ENCODE assay signal across 8 mouse cellular contexts in genomic region chr7:99360021-99360802, GRCm38 (mm10). TPM values are rescaled to one million over a fixed set of nuclear protein-coding genes. Genes with fewer than 3 reads are reported as not detected.
DNase-seq lines count a peak whose midpoint lies in the region; ATAC-seq and TF ChIP-seq lines count a peak whose summit lies in the region.

No protein-coding gene starts in this region.

- H3K27me3 ChIP-seq in Patski, result no peaks in the 10 kb centered on the region
- no peaks in the 10 kb centered on the region for H3K27me3 ChIP-seq in embryonic facial prominence, embryonic 10.5 days (replicated peaks; ENCODE audit: low read depth, poor library complexity, severe bottlenecking)
- no peaks in the 10 kb centered on the region for H3K27me3 ChIP-seq in intestine, postnatal 0 days (replicated peaks; ENCODE audit: control insufficient read depth, insufficient read depth, low read length)

- peak overlapping the region; percentile 94 for H3K27ac ChIP-seq in embryonic facial prominence, embryonic 10.5 days (replicated peaks)
- H3K27ac ChIP-seq in intestine, postnatal 0 days (ENCODE audit: low read depth, low read length), result peak overlapping the region; percentile 50

- 6% methylated on average over 10 of the region's 10 CpGs for WGBS in embryonic facial prominence, embryonic 10.5 days
- 51% methylated on average over 10 of the region's 10 CpGs for WGBS in intestine, postnatal 0 days

- intact Hi-C loops in left cerebral cortex, postnatal 25 days (cut with DNase I), result no loop called here

- H3K36me3 ChIP-seq in embryonic facial prominence, embryonic 10.5 days (replicated peaks), result no peaks in the 10 kb centered on the region
- no peaks in the 10 kb centered on the region for H3K36me3 ChIP-seq in intestine, postnatal 0 days (ENCODE audit: control insufficient read depth, insufficient read depth)

- H3K4me3 ChIP-seq in embryonic facial prominence, embryonic 10.5 days, result peak overlapping the region; percentile 41
- H3K4me3 ChIP-seq in intestine, postnatal 0 days (ENCODE audit: low read depth, low read length), result no peak overlapping the region

- peak; percentile 10 for ATAC-seq in Patski
- peak; percentile 84 for ATAC-seq in intestine, postnatal 0 days

- in situ Hi-C loops in Patski (cut with MboI; ENCODE audit: low pct_unique_long_range_greater_than_20kb), result loop anchor here (5.0 kb wide), 1 partner anchor 33 kb away; no protein-coding TSS in a partner anchor

- H3K9me3 ChIP-seq in embryonic facial prominence, embryonic 10.5 days, result peaks cover 5% of the 10 kb centered on the region; the same call in 1 of the 2 replicates
- no peaks in the 10 kb centered on the region for H3K9me3 ChIP-seq in intestine, postnatal 0 days (ENCODE audit: control insufficient read depth)

- no peak for TF ChIP-seq CTCF in Patski (IDR thresholded peaks at IDR 0.05)
- no peak for TF ChIP-seq CTCF in intestine, postnatal 0 days (IDR thresholded peaks at IDR 0.05; ENCODE audit: low read depth)

- DNase-seq in Patski (ENCODE audit: low read depth, low spot score), result no peak
- peak; percentile 96 for DNase-seq in embryonic facial prominence, embryonic 10.5 days (ENCODE audit: low spot score)
- peak; percentile 100 for DNase-seq in heart, adult 11 months
- DNase-seq in left cerebral cortex, postnatal 25 days (ENCODE audit: low spot score in 2 of 2), result peak; percentile 60 to 83
- DNase-seq in mesoderm, embryonic 11.5 days (ENCODE audit: low read depth, low spot score), result peak; percentile 95
- DNase-seq in skeletal muscle tissue, adult 2 months (ENCODE audit: low read depth, low spot score), result peak; percentile 96
- DNase-seq in B cell, adult 2 months, result no peak

- CTCF ChIA-PET in Patski (lab: Charles Lee), result interaction anchor here (1.1 to 1.2 kb wide), 2 partner anchors 27 kb away, joined by 3 to 4 read pairs; no protein-coding TSS in a partner anchor

- H3K4me2 ChIP-seq in intestine, postnatal 0 days (replicated peaks; ENCODE audit: low read depth), result no peak overlapping the region

- peaks cover 67% of the 10 kb centered on the region for H3K4me1 ChIP-seq in embryonic facial prominence, embryonic 10.5 days
- H3K4me1 ChIP-seq in intestine, postnatal 0 days (replicated peaks; ENCODE audit: control insufficient read depth, insufficient read depth, low read length), result peaks cover 14% of the 10 kb centered on the region

- POLR2A ChIA-PET in Patski (lab: Charles Lee), result interaction anchor here (0.6 kb wide), 2 partner anchors 118 to 1682 kb away, joined by 3 to 4 read pairs; no protein-coding TSS in a partner anchor

- H3K9ac ChIP-seq in intestine, postnatal 0 days (ENCODE audit: low read depth, low read length), result no peak overlapping the region

RNA-seq across cellular contexts. Expression of gene Serpinh1, which starts 7.2 kb away (rescaled TPM):
- polyA plus RNA-seq in Patski (2021), result 662 TPM
- polyA plus RNA-seq in embryonic facial prominence, embryonic 10.5 days (2016; fragmentation: Nextera tagmentation; extraction: Ambion mirVana), result 1,061 and 1,072 TPM in 2 replicates
- polyA plus RNA-seq in intestine, postnatal 0 days (2015; fragmentation: Nextera tagmentation; extraction: Ambion mirVana), result 199 and 204 TPM in 2 replicates
- total RNA-seq in left cerebral cortex, postnatal 25 days (2021), result 10 to 100 TPM; 34.9 TPM

RNA-seq across cellular contexts. Expression of gene Gdpd5, which starts 21.0 kb away (rescaled TPM):
- polyA plus RNA-seq in Patski (2021), result 13.9 TPM
- polyA plus RNA-seq in embryonic facial prominence, embryonic 10.5 days (2016; fragmentation: Nextera tagmentation; extraction: Ambion mirVana), result 21.4 TPM in 2 replicates
- 15.7 and 16.9 TPM in 2 replicates for polyA plus RNA-seq in intestine, postnatal 0 days (2015; fragmentation: Nextera tagmentation; extraction: Ambion mirVana)
- total RNA-seq in left cerebral cortex, postnatal 25 days (2021), result 10 to 100 TPM; 40.0 to 46.2 TPM

Comparison
In these comparisons a context has a peak if more than half of its experiments do, and no peak if none do; other contexts are left out.
1. DNase-seq: peak in embryonic facial prominence, embryonic 10.5 days (single experiment), heart, adult 11 months (single experiment), left cerebral cortex, postnatal 25 days (2 of 2), mesoderm, embryonic 11.5 days (single experiment) and skeletal muscle tissue, adult 2 months (single experiment); none in Patski (single experiment) and B cell, adult 2 months (0 of 2).